Mouse (Mus musculus): ENCODE measurements around the gene Rgs3. TPM values are rescaled to one million over a fixed set of nuclear protein-coding genes. Genes with fewer than 3 reads are reported as not detected.

Rgs3 gene
- 26.4 and 31.7 TPM in 2 replicates for polyA plus RNA-seq (2012)

DNA sequence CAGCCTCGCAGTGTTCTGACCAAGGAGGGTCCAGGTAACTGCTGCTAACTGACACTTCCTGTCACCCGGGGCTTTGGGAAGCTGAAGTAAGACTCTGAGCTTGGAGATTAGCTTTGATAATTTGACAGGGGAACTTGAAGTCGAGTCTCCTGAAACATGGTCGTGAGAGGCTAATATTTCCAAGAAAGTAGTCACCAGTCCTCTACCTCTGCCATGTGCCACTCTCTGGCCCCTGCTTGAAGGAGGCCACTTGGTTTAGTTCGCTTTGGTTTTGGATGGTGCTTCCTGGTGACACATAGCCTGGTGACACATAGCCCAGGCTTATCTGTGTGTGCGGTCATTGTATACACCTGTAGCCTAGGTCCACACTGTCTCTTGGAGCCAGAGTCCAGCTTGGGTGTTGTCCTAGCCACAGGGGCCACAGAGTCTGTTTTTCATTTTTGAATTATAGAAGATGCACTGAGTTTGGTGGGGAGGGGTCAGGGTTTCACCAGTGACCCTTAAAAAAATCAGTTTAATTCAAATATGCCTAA is at the start of gene Rgs3:
Rgs3 (plus strand) TSS at position 51 of the 533 bp plus-strand sequence.

DNA sequence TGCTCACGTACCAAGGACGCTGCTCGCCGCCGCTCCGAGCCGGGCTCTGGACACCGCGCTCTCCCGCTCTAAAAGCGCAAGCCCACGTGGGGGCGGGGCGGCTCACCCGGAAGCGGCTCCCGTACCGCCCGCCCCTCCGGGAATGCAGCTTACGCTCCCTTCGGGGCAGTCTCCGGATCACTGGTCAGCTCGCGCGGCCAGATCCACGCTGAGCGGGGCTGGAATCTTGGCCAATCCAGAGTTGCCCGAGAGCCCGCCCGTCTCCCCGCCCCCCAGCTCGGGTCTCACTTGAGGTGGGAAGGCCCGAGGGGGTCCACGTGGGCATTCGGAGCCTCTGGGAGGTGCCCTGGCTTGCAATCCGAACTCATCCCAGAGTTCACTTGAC is 39.8 kb upstream of the Rgs3 start, which contains the start of gene Alad:
Alad (minus strand) TSS at position 70 of the 385 bp plus-strand sequence.

DNA sequence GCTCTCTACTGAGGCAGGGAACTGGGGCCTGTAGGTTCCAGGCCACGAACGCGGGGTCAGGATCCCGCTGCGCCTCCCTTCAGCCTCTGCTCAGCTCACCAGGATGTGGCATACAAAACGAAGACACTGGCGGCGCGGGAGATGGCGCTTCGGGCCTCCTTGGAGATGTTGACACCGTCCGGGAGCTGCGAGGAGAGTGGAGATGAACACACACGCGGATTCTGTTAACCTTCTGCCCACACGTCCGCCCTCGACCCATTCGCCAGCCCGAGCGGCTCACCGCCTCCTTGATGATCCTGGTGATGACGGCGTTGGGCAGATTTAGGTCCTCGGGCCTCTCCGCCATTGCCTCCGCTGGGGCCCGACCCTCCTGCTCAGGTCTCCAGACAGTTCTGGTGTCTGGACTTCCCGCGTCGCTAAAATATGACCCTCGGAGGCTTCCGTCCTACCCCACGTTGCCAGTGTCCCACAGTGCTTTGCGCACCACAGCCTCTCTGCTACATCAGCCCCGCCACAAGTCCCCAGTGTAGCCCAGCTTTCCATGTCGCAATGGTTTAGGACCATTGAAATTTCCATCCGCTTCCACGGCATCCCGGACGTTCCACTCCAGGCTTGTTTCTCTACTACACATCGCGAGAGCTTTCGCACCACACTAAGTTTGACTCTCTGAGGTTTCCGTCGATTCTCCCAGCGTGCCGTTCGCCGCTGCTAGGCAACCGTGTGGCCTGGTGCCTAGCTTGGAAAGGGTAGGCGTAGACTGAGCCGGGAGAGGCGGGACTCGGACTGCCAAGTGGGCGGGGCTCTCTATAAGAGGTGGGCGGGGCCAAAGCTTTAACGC is 34.8 kb upstream of the Rgs3 start, which contains the start of the genes Pole3 and 4933430I17Rik:
Pole3 (minus strand) TSS at position 418 of the 838 bp plus-strand sequence.
4933430I17Rik (plus strand) TSS at position 719 of the 838 bp plus-strand sequence.

Other genes with a start within 250 kb of the Rgs3 start
- gene Fkbp15, start 199.3 kb upstream of the Rgs3 start, polyA plus RNA-seq (2012) = 12.2 and 13.8 TPM in 2 replicates
- gene Slc31a1, start 199.1 kb upstream of the Rgs3 start, polyA plus RNA-seq (2012) = 1.7 and 2.0 TPM in 2 replicates
- 22.7 and 35.0 TPM in 2 replicates for gene Cdc26, start 151.2 kb upstream of the Rgs3 start, polyA plus RNA-seq (2012)
- gene Prpf4, start 151.1 kb upstream of the Rgs3 start, polyA plus RNA-seq (2012) = 2.2 TPM in 2 replicates
- gene Rnf183, start 124.6 kb upstream of the Rgs3 start, polyA plus RNA-seq (2012) = not detected in 2 replicates
- 1.2 and 1.4 TPM in 2 replicates for gene Wdr31, start 89.0 kb upstream of the Rgs3 start, polyA plus RNA-seq (2012)
- 0.24 and 0.48 TPM in 2 replicates for gene Bspry, start 79.8 kb upstream of the Rgs3 start, polyA plus RNA-seq (2012)
- gene Hdhd3, start 56.4 kb upstream of the Rgs3 start, polyA plus RNA-seq (2012) = 0.58 and 0.84 TPM in 2 replicates
- gene Alad, start 39.9 kb upstream of the Rgs3 start, polyA plus RNA-seq (2012) = 118 and 150 TPM in 2 replicates
- 35.7 and 46.1 TPM in 2 replicates for gene Pole3, start 34.8 kb upstream of the Rgs3 start, polyA plus RNA-seq (2012)
- not detected in 2 replicates for gene 4933430I17Rik, start 34.5 kb upstream of the Rgs3 start, polyA plus RNA-seq (2012)

Measured in megakaryocyte-erythroid progenitor cell, adult 5 weeks (primary cell).